Mouse (Mus musculus) kidney, embryonic 14.5 days (tissue): ENCODE results near the gene Ipo8. TPM values are rescaled to one million over a fixed set of nuclear protein-coding genes. Genes with fewer than 3 reads are reported as not detected.

Source experiments
- ATAC-seq: fragments of 200-750 bp; cut with Nextera tagmentation; 2 replicates; pipeline ENCODE4 v1.8.0; 2017; ENCODE audit warnings: moderate number of reproducible peaks, mild to moderate bottlenecking, moderate TSS enrichment, moderate library complexity; ENCODE audit not compliant: low FRiP score, low TSS enrichment
- H3K27ac ChIP-seq: fragments of 300-500 bp; sonication (generic); 2 replicates; pipeline ENCODE4 v1.5.1; 2014; ENCODE audit warnings: low read depth, mild to moderate bottlenecking, low read length, moderate library complexity, mixed read lengths
- H3K27me3 ChIP-seq: fragments of 300-500 bp; sonication (generic); 2 replicates; pipeline ENCODE4 v1.6.1; 2014; ENCODE audit warnings: mild to moderate bottlenecking, low read length; ENCODE audit not compliant: control insufficient read depth, insufficient read depth
- H3K36me3 ChIP-seq: fragments of 300-500 bp; sonication (generic); 2 replicates; pipeline ENCODE4 v1.6.1; 2014; ENCODE audit warnings: low read length, mixed read lengths; ENCODE audit not compliant: control insufficient read depth, insufficient read depth
- H3K4me1 ChIP-seq: fragments of 300-500 bp; sonication (generic); 2 replicates; pipeline ENCODE4 v1.6.1; 2014; ENCODE audit warnings: low read length, mixed read lengths; ENCODE audit not compliant: control insufficient read depth, insufficient read depth
- H3K4me2 ChIP-seq: fragments of 300-500 bp; sonication (generic); replicated peaks from 2 replicates; pipeline ENCODE4 v1.6.1; 2014; ENCODE audit warnings: low read depth, mild to moderate bottlenecking, low read length
- H3K4me3 ChIP-seq: fragments of 300-500 bp; sonication (generic); 2 replicates; pipeline ENCODE4 v1.5.1; 2014; ENCODE audit warnings: mild to moderate bottlenecking, low read length
- H3K9ac ChIP-seq: fragments of 300-500 bp; sonication (generic); 2 replicates; pipeline ENCODE4 v1.6.1; 2014; ENCODE audit warnings: low read depth, mild to moderate bottlenecking, low read length, moderate library complexity
- H3K9me3 ChIP-seq: fragments of 300-500 bp; sonication (generic); 2 replicates; pipeline ENCODE4 v1.6.1; 2016; ENCODE audit warnings: low read length; ENCODE audit not compliant: control insufficient read depth
- WGBS: fragments of 180-500 bp; shearing (Covaris S2); extraction: QIAGEN DNeasy Blood & Tissue Kit; methylation state at CpG from one replicate; pipeline ENCODE4 v1.1.7; 2014; 5-methylcytosine and 5-hydroxymethylcytosine counted together
- polyA plus RNA-seq: library from polyadenylated mRNA; unstranded; fragments of >200 nt; fragmentation: Nextera tagmentation; extraction: Ambion mirVana; gene quantifications from 2 replicates; pipeline ENCODE4 v1.2.1, GENCODE M21; 2014

Gene Ipo8
- polyA plus RNA-seq, 1 experiment from 2014 or later, result 32.2 TPM

DNA sequence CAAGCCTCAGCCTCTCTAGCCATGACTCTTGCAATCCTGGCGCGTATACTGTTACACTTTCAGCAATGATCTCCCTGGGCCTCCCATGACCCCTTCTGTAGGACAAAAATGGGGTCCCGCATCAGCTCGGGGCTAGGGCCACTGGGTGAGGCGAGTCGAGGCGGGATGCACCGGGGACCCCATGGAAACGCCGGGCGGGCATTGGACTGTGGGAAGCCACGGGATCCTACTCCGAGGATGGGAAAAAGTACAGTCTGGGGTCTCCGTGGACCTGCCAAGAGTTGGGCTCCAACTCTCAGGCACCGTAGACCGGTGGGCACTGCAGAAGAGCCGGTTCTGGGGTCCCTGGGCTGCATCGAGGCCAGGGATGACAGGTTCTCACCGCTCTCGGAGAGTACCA is 97.3 kb downstream of the Ipo8 start:
- H3K4me3 ChIP-seq, result no peak overlapping the region
- H3K4me2 ChIP-seq, result no peak overlapping the region
- WGBS, result 95% methylated on average over 20 of the region's 20 CpGs
- H3K27ac ChIP-seq, result no peak overlapping the region
- H3K36me3 ChIP-seq, result no peaks in the 10 kb centered on the region
- H3K4me1 ChIP-seq, result no peaks in the 10 kb centered on the region
- H3K9ac ChIP-seq, result no peak overlapping the region
- ATAC-seq, result no peak
- H3K9me3 ChIP-seq, result no peaks in the 10 kb centered on the region
- H3K27me3 ChIP-seq, result no peaks in the 10 kb centered on the region

DNA sequence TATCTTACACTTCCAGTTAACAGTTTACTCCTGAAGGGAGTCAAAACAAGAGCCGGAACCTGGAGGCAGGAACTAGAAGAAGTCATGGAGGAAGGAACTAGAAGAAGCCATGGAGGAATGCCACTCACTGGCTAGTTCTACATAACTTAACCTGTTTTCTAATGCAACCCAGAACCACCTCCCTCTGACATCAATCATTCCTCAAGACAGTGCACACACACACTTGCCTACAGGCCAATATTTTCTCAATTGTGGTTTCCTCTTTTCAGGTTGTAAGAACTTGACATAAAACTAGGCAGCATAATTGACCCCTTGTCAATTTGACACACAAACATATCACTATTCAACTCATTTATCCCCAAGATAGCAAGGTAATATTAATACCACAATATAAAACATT is 98.3 kb downstream of the Ipo8 start:
- H3K36me3 ChIP-seq, result no peaks in the 10 kb centered on the region
- H3K27ac ChIP-seq, result no peak overlapping the region
- no peaks in the 10 kb centered on the region for H3K4me1 ChIP-seq
- H3K4me2 ChIP-seq, result no peak overlapping the region
- no peak overlapping the region for H3K4me3 ChIP-seq
- no peak for ATAC-seq
- WGBS, result 89% methylated on average over 1 of the region's 1 CpGs
- no peaks in the 10 kb centered on the region for H3K9me3 ChIP-seq
- no peak overlapping the region for H3K9ac ChIP-seq
- no peaks in the 10 kb centered on the region for H3K27me3 ChIP-seq

DNA sequence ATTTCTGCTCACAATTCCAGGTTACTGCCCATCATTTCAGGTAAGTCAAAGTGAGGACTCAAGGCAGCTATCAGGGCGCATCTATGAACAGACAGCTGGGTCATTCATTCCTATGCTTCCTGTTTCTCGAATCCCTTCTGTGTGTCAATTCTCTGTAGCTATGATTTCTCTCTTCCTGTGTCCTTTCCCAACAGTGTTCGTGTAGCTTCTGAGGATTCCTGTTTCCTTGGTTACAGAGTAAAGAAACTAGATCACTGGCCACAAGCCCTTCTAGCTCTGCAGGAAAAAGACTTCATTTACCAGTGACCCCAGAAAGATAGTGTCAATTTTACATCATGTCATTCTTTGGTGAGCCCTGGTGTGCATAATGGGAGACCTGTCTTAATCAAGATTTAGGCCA is 102.7 kb downstream of the Ipo8 start:
- no peak overlapping the region for H3K9ac ChIP-seq
- H3K4me3 ChIP-seq, result no peak overlapping the region
- no peaks in the 10 kb centered on the region for H3K4me1 ChIP-seq
- no peak overlapping the region for H3K4me2 ChIP-seq
- H3K27ac ChIP-seq, result no peak overlapping the region; the same call in 1 of the 2 replicates
- H3K9me3 ChIP-seq, result no peaks in the 10 kb centered on the region
- ATAC-seq, result no peak
- WGBS, result 44% methylated on average over 3 of the region's 3 CpGs
- no peaks in the 10 kb centered on the region for H3K36me3 ChIP-seq
- no peaks in the 10 kb centered on the region for H3K27me3 ChIP-seq

- Histone ChIP-seq H3K4me2 (no peak overlapping the region), H3K27me3 (no peaks in the 10 kb centered on the region), H3K9ac (no peak overlapping the region), H3K36me3 (no peaks in the 10 kb centered on the region), H3K4me1 (no peaks in the 10 kb centered on the region), H3K27ac (no peak overlapping the region; the same call in 1 of the 2 replicates), H3K9me3 (no peaks in the 10 kb centered on the region), H3K4me3 (no peak overlapping the region)
- peak; percentile 68; the same call in 1 of the 2 replicates for ATAC-seq
- WGBS, result 41% methylated on average over 6 of the region's 6 CpGs
Measured at GRCm38 (mm10) chr6:148727871-148728524, 103.3 kb downstream of the Ipo8 start.

DNA sequence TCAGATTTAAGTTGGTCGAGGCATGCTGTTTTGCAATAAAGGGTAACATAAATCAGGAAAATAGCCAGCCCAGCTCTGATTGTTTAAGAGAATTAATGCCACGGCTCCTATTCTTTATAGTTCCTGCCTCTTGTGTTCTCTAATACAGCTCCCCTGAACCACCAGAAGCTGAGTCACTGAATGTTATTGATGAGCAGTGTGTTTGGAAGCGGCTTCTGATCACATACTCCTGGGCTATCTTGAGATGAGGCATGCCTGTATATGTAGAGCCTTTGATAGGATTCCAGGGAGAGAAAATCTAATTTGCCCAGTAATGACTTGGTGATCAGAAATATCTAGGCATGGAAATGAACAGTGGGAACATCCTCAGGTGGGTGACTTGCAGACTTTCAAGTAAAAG is 106.8 kb downstream of the Ipo8 start:
- no peak overlapping the region for H3K4me3 ChIP-seq
- no peaks in the 10 kb centered on the region for H3K9me3 ChIP-seq
- H3K4me2 ChIP-seq, result no peak overlapping the region
- ATAC-seq, result no peak
- H3K4me1 ChIP-seq, result no peaks in the 10 kb centered on the region
- no peak overlapping the region for H3K27ac ChIP-seq
- H3K27me3 ChIP-seq, result no peaks in the 10 kb centered on the region
- H3K36me3 ChIP-seq, result no peaks in the 10 kb centered on the region
- no peak overlapping the region for H3K9ac ChIP-seq
- WGBS, result 38% methylated on average over 3 of the region's 3 CpGs

Other genes with a start within 250 kb of the Ipo8 start
- 16.4 TPM in 2 replicates for gene Caprin2, start 64.8 kb upstream of the Ipo8 start, polyA plus RNA-seq
- gene Sinhcaf, start 115.0 kb upstream of the Ipo8 start, polyA plus RNA-seq, result 146 and 181 TPM in 2 replicates